Mouse (Mus musculus): ENCODE measurements around the gene Nrap. TPM values are rescaled to one million over a fixed set of nuclear protein-coding genes. Genes with fewer than 3 reads are reported as not detected.

Gene Nrap
- total RNA-seq (2021), result 100 to 1,000 TPM; 675 to 914 TPM
- long read RNA-seq, experiment 1, full-length matches to known transcripts, result 209 of 805 reads
- long read RNA-seq, experiment 1, partial matches to known transcripts, result 412 of 805 reads
- long read RNA-seq, experiment 1, other reads (novel, unspliced or antisense), result 184 of 805 reads
- long read RNA-seq, experiment 2, full-length matches to known transcripts, result 216 of 914 reads
- long read RNA-seq, experiment 2, partial matches to known transcripts, result 554 of 914 reads
- long read RNA-seq, experiment 2, other reads (novel, unspliced or antisense), result 144 of 914 reads

DNA sequence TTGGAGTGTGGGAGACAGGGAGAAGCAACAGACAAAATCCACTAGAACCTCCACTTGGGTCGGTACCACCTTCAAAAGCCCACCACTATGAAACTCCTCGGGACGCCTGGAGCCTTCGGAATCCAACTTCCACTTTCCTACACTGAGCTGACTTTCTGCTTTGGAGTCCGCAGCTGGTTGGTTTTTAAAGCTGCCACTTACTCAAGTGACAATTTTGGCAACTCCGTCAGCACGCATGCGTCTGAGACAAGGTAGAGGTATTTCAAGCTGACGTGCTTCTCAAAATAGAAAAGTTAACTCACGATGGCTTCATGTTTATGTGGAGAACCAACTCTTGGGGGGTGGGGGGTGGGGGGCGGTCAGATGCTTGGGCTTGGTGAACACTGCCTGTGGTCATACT, at the start of gene Nrap:
Gene Nrap, minus strand, starts transcription at position 159 of the 400 bp plus-strand sequence.
- intact Hi-C loops (cut with DNase I), result no loop called here
- Histone ChIP-seq H3K4me3 (peak within 1 kb of the TSS; percentile 71), H3K27ac (peak within 1 kb of the TSS; percentile 96)
- DNase-seq, result peak; percentile 84
- TF ChIP-seq CTCF (IDR thresholded peaks at IDR 0.05), result no peak

DNA sequence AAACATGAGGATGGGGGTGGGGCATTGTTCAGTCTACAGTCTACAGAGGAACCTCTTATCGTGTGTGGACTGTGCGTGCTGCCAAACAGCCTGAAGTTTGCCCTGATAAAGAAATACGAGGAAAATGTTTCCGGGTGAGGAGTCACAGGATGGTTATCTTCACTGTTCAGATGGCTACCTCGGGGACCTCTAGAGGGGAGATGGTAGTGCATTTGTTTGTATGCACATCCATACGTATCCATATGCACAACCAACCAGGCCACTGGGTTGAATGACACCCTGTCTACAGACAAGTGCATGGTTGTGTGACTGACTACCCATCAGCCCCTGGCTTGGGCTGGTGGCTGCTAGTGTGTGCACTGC, 49.2 kb upstream of the Nrap start:
- Histone ChIP-seq H3K27ac (no peak overlapping the region), H3K4me3 (no peak overlapping the region)
- DNase-seq, result no peak
- TF ChIP-seq CTCF (IDR thresholded peaks at IDR 0.05), result no peak
- intact Hi-C loops (cut with DNase I), result no loop called here

DNA sequence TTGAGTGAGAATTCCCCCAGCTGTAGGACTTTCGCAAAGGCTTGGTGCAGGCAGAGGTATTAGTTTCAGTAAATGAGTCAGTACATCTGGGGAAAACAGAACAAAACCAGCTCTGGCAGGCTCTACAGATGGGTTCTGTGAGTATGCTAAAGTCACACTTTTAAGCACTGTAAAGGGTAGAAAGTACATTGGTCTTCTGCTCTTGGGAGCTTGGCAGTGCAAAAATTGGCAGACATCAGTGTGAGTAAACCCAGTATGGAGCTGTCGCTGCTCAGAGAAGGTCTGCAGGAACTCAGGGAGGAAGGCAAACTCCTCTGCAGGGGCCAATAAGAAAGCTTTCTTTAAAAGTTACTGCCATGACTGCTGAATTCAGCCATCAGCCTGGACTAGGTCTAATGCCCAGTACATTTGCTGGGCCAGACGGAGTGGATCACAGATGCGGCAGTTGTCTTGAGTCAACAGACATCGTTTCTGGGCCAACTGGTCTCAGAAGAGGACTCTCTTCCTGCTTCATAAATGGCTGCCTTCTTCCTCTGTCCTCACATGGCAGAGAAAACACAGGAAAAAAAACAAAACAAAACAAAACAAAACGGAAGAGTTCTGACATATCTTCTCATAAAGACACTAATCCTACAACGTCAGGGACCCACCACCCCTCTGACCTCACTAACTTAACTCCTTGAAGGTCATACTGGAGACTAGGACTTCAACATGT, 48.7 kb upstream of the Nrap start:
- Histone ChIP-seq H3K4me3 (no peak overlapping the region), H3K27ac (no peak overlapping the region)
- intact Hi-C loops (cut with DNase I), result no loop called here
- DNase-seq, result no peak
- no peak for TF ChIP-seq CTCF (IDR thresholded peaks at IDR 0.05)

DNA sequence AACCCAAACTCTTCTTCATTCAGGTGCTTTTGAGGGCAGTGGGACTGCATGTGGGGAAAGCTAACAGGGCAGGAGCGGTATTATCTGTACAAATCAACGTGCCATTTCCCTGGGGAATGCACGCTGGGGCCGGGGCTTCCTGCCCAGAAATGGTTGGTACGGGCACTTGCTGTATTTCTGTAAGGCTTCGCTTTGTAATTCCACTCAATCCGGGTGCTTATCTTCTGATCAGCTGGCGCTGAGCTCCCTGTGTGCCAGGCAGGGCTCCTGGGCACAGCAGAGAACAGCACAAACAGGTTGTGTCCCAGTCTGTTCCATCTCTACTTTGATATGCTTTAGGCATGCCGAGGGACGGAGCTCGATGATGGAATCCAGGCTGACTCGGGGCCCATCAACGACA, 46.5 kb upstream of the Nrap start:
- TF ChIP-seq CTCF (IDR thresholded peaks at IDR 0.05), result no peak
- intact Hi-C loops (cut with DNase I), result no loop called here
- no peak for DNase-seq
- Histone ChIP-seq H3K27ac (no peak overlapping the region), H3K4me3 (no peak overlapping the region)

DNA sequence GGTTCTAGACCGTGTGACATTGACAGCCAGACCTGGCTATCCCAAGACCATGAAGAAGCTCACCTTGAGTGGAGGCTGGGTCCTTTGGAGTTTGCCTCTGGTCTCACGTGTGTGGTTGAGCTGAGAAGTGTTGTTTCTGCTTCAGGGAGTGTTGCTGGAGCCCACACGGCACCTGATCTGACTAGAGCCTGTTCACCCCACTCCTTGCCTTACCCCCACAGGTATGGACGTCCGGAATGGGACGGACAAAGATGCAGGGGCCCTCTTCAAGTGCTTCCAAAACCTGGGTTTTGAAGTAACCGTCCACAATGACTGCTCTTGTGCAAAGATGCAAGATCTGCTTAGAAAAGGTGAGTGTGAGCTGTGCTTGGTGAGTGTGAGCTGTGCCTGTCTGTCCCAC, 43.7 kb upstream of the Nrap start:
- DNase-seq, result no peak
- Histone ChIP-seq H3K27ac (no peak overlapping the region), H3K4me3 (no peak overlapping the region)
- no peak for TF ChIP-seq CTCF (IDR thresholded peaks at IDR 0.05)
- intact Hi-C loops (cut with DNase I), result no loop called here

DNA sequence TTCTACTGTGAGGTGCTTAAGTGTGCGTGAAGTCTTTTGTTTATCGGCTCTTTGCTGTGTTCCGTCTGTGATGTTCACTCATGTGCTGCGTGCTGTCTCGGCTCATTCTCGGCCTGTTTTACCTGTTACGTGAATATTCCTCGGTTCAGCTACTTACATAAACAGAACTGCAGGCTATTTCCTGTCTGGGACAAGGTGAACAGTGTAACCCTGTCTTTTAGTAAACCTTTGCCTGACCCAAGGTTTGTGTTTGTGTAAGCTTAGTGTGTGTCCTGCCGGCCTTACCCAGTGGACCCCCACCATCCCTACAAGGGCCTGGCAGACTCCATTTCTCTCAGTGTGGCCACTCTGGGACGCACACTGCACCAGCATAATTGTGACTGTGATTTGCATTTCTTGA, 42.9 kb upstream of the Nrap start:
- no peak for TF ChIP-seq CTCF (IDR thresholded peaks at IDR 0.05)
- no peak overlapping the region for H3K4me3 ChIP-seq
- DNase-seq, result no peak
- intact Hi-C loops (cut with DNase I), result no loop called here
- no peak overlapping the region for H3K27ac ChIP-seq

DNA sequence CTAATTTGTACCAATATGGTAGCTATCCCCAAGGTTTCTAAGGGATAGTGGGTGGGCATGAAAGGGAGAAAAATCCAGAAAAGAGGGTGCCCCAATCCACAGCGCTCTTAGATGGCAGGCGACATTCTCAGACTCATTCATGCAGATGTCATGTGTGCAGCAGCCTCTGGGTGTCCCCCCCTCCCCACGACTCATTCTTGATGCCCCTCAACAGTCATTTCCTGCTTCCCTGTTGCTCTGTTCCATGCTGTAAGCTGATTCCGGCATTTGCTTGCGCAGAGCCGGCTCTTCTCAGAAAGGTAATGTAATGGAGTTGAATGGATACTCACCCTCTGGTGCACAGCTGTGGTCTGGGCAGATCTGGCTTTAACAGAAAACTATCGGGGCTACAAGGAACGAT, 40.5 kb upstream of the Nrap start:
- no peak for TF ChIP-seq CTCF (IDR thresholded peaks at IDR 0.05)
- no peak overlapping the region for H3K27ac ChIP-seq
- intact Hi-C loops (cut with DNase I), result no loop called here
- no peak overlapping the region for H3K4me3 ChIP-seq
- DNase-seq, result no peak

DNA sequence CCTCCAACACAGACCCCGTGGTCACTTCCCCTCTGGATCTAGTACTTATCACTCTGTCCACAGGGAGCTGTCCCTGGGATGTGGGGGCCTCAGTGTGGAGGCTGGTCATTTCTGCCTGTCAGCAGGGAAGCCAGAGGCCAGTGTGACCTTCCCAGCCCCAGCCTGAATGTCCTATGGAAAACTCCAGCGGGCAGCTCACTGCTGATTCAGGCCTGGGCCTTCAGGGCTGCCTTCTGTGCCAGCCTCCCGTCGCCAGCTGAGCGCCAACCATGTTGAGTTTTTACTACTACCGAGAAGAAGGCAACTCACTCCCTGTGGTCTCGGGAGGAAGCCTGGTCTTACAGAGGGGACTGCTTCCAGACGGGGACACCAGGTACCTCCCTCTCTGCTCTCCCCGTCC, 35.7 kb upstream of the Nrap start:
- Histone ChIP-seq H3K4me3 (peak overlapping the region; percentile 28), H3K27ac (peak overlapping the region; percentile 57)
- intact Hi-C loops (cut with DNase I), result loop anchor here (10.0 kb wide), 1 partner anchor 389 kb away; no protein-coding TSS in a partner anchor
- DNase-seq, result peak; percentile 48
- TF ChIP-seq CTCF (IDR thresholded peaks at IDR 0.05), result no peak

DNA sequence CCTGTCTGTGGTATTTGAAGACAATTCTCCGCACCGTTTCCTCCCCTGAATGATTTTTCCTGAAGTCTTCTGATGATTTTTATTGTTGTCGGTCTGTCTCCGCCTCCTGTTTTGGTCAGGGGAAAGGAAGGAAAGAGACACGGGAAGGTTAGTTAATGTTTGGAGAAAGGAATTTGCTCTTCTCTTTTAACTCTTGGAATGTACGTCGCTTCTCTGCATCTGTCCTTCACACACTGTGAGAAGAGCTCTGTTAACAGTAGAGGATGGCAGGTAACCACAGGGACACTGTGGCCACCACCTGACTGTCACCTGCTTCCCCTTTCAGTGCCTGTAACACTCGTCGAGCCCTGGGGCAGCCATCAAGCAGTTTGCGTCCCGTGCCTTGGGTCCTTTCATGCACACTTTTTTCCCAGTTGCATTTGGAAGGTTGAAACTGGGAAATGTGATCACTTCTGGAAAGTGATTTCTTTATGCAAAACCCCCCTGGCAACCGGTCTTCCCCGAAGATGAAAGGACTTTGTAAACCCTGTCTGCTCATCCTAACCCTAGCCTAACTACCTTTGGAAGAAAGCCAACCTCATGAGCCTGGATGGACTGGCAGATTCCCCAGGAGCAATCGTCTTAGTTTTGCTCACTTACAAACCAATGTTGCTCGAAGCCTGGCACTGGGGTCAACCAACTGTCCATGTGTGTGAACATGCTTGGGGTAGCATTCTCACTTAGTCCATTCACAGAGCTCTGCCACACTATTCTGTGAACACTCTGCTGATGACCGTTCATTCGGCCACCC, 35.0 kb upstream of the Nrap start:
- intact Hi-C loops (cut with DNase I), result loop anchor here (5.0 to 10.0 kb wide), 2 partner anchors 390 to 482 kb away; no protein-coding TSS in a partner anchor
- TF ChIP-seq CTCF (IDR thresholded peaks at IDR 0.05), result no peak
- peak overlapping the region; percentile 57; the same call in 1 of the 2 replicates for H3K27ac ChIP-seq
- peak; percentile 14 for DNase-seq
- no peak overlapping the region for H3K4me3 ChIP-seq

DNA sequence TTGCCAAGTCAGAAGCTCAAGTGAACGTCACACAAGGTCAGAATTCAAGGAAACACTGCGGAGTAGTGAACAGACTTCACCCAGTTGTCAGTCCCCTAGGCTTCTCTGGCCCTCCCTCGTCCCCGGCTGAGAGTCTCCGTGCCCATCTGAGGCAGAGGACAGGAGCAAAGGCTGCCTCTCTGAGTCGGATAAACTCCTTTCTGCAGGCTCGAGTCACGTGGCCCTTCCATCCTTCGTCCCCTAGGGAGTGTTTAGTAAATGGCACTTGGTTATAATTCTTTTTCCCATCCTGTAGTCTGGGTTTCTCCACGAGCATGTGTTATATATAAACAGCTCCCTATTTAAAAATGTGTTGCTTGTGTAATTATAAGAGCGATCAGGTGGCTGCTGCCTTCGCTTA, 33.5 kb upstream of the Nrap start:
- DNase-seq, result peak; percentile 26
- no peak overlapping the region for H3K4me3 ChIP-seq
- intact Hi-C loops (cut with DNase I), result loop anchor here (1.0 to 10.0 kb wide), 3 partner anchors 354 to 484 kb away; no protein-coding TSS in a partner anchor
- H3K27ac ChIP-seq, result peak overlapping the region; percentile 79; the same call in 1 of the 2 replicates
- no peak for TF ChIP-seq CTCF (IDR thresholded peaks at IDR 0.05)

DNA sequence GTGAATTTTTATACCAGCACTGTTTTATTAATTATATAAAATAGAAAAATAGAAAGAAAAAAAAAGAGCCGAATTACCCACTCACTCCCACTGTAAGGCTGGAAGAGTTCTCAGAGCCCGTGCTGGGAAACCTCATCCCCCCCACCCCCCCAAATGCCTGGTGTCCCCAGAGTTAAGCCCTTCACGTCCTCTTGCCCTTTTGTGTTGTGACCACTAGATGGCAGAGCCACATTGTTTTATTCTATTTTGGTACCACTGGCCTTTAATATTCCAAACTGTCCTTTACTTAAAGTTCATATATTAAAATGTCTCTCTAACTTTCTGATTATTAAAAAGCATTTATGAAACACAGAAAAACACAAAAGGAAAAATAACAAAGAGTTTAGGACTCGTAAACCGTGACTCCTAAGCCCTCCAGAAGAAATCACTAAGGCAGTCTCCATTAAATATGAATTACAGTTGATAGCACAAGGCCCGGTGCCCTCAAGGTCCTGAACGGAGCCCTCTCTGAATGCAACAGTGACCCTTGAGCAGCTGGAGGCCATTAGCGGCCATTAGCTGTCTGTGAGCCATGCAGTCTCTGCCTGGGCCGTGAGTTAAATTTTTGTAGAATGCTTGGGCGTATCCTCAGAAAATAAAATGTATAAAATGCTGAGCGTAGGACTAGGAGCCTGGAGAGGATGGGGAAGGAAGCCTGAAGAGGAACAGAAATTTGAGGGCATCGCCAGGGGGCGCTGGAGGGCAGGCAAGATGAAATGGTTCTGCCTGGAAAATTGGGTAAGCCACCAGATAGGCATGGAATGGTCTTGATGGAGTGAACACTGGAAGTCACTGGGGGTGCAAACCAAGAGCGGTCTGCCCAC, 32.9 kb upstream of the Nrap start:
- Histone ChIP-seq H3K4me3 (peak overlapping the region; percentile 54), H3K27ac (peak overlapping the region; percentile 79)
- peak; percentile 90 for DNase-seq
- intact Hi-C loops (cut with DNase I), result loop anchor here (1.0 to 10.0 kb wide), 3 partner anchors 355 to 485 kb away; no protein-coding TSS in a partner anchor
- TF ChIP-seq CTCF (IDR thresholded peaks at IDR 0.05), result peak; percentile 81

DNA sequence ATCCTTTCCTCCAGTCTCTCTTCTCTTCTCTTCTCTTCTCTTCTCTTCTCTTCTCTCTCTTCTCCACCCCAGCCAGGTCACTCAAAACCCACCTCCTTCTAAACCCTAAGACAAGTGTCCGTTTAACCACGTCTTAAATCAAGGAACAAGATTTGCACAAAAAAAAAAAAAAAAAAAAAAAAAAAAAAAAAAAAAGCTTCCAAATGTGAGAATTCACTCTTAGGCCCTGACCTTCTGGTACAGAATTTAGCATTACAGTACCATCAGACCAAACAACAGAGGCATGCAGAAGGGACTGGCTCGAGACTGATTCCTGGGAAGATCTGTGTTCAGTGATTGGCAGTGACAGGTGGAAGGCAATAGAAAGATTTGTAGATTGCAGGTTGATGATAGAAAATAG, 30.5 kb upstream of the Nrap start:
- H3K27ac ChIP-seq, result no peak overlapping the region
- no peak overlapping the region for H3K4me3 ChIP-seq
- DNase-seq, result no peak
- intact Hi-C loops (cut with DNase I), result loop anchor here (5.0 to 10.0 kb wide), 2 partner anchors 394 to 487 kb away; no protein-coding TSS in a partner anchor
- no peak for TF ChIP-seq CTCF (IDR thresholded peaks at IDR 0.05)

All from gastrocnemius, adult 2 months (tissue).